Mouse (Mus musculus): ENCODE measurements around the gene Rtl4.

Gene Rtl4

DNA sequence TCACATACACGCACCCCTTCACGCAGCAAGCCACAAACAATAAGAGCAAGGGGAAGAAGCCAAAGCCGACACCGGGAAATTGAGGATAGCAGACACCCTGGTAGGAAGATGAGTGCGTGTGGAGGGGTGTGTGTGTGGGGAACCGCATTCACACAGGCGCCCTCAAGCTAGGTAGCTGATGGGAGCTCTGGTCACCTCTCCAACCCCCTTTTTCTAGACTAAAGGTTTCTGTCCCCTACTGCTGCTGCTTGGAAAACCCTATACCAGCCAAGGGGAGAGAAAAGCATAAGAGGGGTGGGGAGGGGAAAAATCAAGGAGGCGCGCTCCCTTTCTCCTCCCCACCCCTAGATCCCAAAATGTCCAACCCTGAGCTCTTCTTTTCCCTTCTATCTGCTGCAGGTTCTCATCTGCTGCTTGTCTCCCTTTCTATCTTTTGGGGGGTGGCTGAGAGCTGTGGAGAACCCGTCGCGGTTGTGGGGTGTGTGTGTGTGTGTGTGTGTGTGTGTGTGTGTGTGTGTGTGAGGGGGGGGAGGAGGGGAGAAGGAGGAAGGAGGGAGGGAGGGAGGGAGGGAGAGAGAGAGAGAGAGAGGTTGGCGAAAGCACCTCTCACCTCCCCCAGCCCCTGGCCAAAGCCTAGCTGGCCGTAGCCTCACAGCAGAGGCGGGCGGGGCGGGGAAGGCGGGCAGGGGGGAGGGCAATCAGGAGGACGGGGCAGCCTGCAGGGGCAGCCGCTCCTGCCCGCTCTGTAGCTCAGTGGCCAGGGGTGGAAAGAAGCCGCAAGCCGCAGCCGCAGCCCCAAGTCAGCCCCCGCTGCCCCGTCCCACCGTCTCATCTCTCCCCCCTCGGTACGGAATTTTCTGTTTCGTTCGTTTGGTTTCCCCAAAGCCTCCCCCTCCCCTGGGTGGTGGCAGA lies at the start of gene Rtl4:
Gene Rtl4 (plus strand): TSS at position 701 of the 912 bp plus-strand sequence.
- no peak for DNase-seq

DNA sequence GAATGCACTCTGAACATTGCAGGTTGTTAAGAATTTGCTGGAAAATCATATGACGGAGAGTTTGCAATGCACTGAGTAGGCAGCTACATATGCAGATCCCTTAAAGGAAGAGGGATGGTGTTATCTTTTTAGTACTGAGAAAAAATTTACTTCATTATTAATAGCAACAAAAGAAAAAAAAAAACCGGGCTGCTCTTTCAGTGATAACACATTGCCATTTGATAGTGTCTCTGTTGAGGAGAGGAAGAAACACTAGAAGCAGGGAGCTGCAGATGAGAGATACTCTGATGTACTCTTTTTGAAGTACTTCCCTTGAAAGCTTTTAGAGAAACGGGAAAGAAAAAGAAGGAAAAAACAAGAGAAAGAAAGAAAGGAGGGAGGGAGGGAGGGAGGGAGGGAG lies 44.0 kb upstream of the Rtl4 start:
- DNase-seq = no peak

DNA sequence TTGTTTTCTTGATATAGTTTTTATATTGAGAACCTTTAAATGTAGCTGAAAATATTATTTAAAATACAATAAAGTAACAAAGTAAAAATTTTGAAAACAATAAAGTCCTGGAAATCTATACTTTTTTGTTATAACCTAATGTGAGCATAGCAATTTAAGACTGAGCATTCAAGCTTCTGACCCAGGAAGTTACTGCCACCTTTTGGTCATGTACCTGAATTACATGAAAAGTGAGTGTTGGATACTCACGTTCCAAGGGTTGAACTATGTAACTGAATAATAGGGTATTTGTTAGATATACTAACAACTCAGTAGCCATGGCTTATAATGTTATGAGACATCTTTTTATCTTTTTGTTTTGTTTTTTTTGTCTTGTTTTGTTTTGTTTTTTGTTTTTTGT lies 43.3 kb upstream of the Rtl4 start:
- DNase-seq = no peak

DNA sequence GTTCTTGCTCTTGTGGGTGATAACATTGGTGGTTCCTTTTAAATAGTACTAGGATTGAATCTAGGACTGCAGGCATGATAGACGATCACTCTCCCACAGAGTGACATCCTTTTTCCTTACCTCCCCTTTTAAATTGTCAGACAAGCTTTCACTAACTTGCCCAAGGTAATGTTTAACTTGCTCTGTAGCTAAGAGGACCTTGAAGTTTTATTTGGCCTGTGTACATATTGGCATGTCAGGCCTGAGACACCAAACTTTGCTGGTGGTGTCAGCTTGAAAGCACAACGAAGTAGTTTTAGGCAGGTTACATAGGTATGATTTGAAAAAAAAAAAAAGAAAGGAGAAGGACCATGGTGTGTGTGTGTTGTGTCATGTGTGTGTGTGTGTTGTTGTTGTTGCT lies 36.5 kb upstream of the Rtl4 start:
- DNase-seq = no peak

DNA sequence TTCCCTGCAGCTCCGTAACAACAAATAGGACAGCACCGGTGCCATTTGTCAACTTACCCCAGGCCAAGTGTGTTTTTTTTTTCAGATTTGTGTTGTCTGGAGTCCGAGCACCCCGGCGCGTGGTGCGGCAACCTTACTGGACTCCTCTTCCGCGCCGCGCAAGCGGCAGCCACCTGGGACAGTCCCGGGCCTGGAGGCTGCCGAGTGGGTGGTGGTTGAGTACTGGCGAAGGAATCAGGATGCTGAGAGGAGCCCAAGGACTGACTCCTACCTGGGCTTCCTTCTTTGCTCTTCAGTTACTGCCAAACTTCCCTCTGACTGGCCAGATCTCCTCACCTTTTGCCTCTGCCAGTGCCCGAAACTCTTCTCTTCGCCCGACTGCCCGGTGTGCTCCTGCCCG lies 965 bp upstream of the Rtl4 start:
- no peak for DNase-seq

DNA sequence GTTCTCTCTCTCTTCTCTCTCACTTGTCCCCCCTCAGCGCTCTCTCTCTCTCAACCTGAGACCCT lies 733 bp upstream of the Rtl4 start, which contains the start of gene Trpc5:
Gene Trpc5 (minus strand): TSS at position 39 of the 65 bp plus-strand sequence.
- DNase-seq = no peak

DNA sequence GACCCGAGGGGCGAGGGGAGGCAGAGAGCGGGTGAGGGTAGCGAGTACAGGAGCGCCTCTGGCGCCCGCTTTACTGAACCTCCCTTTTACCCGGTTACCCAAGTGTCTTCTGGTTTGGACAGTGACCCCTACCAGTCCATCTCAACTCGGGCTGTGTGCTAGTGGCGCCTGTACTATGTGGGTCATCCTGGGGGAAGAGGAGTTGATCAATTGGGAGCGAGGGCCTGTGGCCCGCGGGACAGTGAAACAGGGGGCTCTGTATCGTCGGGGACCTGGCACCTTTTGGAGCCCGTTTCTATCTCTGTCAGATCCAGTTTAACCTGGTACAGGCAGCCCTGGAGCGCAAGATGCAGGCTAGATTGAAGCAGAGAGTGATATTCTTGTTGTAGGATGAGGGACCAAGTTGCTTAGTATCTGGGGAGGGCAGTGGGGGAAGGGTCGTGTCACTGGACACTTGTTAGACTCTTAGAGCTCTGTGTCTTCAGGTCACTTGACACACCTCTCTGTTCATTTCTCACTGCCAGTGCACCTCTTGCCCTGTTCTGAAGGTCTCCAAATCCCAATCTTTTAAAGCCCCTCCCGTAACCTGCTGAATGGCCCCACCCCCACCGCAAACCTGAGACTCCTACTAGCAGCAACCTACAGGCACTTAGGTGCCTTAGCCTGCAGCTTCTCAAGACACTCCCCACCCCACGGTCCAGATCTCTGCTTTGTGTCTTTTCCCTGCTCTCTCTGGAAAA lies 582 bp downstream of the Rtl4 start:
- no peak for DNase-seq

DNA sequence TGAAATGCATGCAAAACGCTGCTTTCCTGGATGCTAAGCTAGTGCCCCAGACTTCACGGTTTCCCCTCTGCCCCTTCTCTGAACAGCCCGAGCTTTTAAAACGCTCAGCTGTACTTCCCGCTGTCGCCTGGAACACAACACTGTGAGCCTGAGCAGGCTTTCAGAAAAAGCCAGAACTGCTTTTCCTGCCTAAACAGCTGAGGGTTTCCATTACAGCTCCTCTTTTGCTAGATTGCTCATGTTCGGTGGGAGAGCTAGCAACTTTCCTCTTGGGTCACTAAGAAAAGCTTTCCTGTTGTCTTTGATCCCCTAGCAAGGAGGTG lies 1.1 kb downstream of the Rtl4 start:
- no peak for DNase-seq

DNA sequence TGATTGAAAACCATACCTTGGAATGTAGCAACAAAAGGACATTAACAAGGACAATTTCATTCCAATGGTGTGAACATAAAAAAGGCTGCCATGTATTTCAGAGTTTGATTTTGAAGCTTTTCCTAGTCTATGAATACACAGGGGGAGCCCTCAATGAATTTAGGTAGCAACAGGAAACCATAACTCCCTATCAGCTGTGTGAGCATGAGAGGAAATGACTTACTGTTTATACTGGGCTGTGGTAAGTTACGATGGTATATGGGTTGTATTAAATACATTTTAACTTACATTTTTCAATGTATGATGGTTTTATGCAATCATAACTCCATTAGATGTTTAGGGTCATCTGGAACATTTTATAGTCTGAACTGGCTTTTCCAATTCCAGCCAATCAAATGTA lies 27.6 kb downstream of the Rtl4 start:
- no peak for DNase-seq

DNA sequence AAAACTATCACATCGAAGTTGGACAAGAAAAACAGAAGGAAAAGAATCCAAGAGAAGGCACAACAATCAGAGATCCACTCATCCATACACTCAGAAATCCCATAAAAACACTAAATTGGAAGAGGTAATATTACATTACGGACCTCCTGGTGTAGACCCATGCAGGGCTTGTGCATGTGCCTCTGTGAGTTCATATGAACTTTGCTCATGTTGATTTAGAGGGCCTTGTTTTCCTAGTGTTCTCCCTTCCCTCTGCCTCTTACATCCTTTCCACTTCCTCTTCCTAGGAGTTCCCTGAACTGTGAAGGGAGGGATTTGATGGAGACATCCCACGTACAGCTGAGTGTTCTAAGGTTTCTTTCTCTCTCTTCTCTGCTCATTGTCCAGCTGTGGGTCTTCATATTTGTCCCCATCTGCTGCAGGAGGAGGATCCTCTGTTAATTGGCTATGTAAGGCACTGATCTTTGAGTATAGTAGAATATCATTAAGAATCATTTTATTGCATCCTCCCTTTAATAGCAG lies 58.9 kb downstream of the Rtl4 start:
- DNase-seq = no peak

DNA sequence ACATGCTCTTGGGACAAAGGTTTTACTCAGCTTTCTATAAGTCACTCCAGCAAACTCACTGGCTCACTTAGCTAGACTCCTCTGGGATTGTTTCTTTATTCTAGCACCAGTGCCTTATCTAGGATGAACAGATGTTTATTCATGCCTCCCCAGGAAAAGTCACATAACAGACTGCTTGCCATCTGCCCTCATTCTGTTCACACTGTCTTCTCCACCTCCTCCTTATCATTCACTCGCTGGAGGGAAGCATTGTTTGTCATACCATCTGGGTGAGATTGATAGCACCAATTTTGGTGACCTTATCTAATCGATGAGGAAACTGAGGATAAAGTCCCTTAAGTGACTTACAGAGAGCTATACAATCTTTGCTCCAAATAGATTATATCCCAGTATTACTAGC lies 298.3 kb downstream of the Rtl4 start:
- DNase-seq = no peak

DNA sequence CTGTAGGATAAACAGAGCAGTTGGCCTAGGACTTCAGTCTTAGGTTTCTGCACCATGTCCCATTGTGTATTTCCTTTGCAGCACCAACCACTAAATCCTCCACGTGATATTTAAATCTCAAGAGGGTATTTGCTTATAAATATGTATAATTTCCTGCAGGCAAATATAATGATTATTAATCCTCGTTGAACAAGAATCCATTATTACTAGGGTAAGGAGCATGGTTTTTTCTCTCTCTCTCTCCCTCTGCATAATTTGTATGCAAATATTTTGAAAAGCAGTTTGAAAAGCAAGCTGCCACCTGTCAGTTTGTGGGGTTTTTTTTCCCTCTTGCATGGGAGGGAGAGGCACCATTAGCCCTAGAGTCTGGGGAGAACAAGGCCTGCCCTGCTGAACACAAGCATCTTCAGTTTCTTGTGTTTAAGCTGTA lies 376.8 kb downstream of the Rtl4 start:
- no peak for DNase-seq

DNA sequence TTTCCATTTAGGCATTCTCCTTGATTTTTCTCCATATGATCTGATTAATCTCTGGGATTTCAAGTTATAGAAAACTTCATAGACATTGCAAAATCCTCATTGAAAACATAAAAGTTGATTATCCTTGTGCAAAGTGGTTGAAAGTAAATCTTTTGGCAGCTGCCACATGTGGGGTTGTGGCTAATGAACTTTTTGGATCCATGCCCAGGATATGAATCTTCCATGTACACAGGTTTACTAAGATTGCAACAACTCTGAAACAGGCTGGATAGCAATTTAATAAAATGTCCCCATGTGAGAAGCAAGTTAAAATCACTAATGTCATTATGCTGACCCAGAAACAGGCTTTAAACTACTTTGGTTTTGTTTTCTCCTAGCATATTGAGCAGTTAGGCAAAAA lies 401.1 kb downstream of the Rtl4 start:
- DNase-seq = no peak

DNA sequence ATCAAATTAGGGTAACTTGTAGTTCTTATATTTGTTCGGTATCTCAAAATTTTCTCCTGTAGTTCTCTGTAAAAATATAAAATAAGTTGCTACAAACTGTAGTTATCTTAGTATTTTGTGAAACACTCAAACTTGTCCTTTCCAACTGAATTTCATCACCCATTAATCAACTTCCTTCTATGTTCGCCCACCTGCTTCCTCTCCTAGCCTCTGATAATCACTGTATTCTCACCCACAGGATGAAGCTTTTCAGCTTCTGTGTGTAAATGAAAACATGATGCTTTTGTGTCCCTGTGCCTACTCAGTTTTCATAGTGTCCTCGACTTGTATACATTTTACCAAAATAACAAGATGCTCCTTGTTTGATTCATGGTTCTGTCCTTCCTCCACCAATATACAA lies 401.7 kb downstream of the Rtl4 start:
- DNase-seq = no peak

DNA sequence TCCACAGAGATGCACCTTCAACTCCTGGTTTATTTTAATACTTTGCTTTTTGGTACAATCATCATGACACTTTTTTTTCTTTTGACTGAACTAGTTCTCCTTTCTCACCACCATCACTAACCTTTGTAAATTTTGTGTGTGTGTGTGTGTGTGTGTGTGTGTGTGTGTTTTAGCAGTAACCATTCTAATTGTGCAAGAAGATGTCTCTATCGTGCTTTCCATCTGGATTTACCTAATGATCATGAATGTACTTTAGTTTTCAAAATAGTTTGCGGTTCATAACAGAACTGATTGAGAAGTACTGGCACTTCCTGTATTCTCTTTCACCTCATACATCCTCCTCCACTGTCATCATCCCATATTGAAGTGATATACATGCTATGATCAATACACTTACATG lies 402.3 kb downstream of the Rtl4 start:
- no peak for DNase-seq
